Mouse (Mus musculus) adrenal gland, postnatal 25 days (tissue): Measurements from ENCODE around the gene Crb2. TPM values are rescaled to one million over a fixed set of nuclear protein-coding genes. Genes with fewer than 3 reads are reported as not detected.

ENCODE experiments used
- DNase-seq: peaks from one replicate; pipeline ENCODE4 v3.0.0; 2021; ENCODE audit warnings: mixed read lengths
- long read RNA-seq: library from polyadenylated mRNA; stranded (forward); transcript quantifications from one replicate; pipeline ENCODE4 v2.0.0, GENCODE M21; 2021
- total RNA-seq: library from RNA; stranded (reverse); gene quantifications from 2 replicates; pipeline ENCODE4 v1.2.3, GENCODE M21; 2021

Crb2 gene
- 0.52 and 0.62 TPM in 2 replicates for total RNA-seq
- long read RNA-seq, result 0 reads

- no peak for DNase-seq
Observed at GRCm38 (mm10) chr2:37776016-37776415, at the start of gene Crb2. Gene Crb2 (plus strand): TSS chr2:37776249.

GRCm38 (mm10) chr2:37731241-37731801, 44.7 kb upstream of the Crb2 start:
- DNase-seq, result peak; percentile 51

- peak; percentile 36 for DNase-seq
Observed at GRCm38 (mm10) chr2:37734979-37735806, 40.9 kb upstream of the Crb2 start.

- DNase-seq, result no peak
Observed at GRCm38 (mm10) chr2:37735807-37736188, 40.3 kb upstream of the Crb2 start.

- DNase-seq, result no peak
Observed at GRCm38 (mm10) chr2:37741806-37742554, 34.1 kb upstream of the Crb2 start.

GRCm38 (mm10) chr2:37744773-37745395, 31.2 kb upstream of the Crb2 start:
- no peak for DNase-seq

- DNase-seq, result no peak
Observed at GRCm38 (mm10) chr2:37746293-37747049, 29.6 kb upstream of the Crb2 start.

GRCm38 (mm10) chr2:37747909-37748308, 28.1 kb upstream of the Crb2 start:
- DNase-seq, result no peak

- DNase-seq, result peak; percentile 35
Observed at GRCm38 (mm10) chr2:37748442-37749066, 27.5 kb upstream of the Crb2 start.

- DNase-seq, result no peak
Observed at GRCm38 (mm10) chr2:37749323-37749722, 26.7 kb upstream of the Crb2 start.

- no peak for DNase-seq
Observed at GRCm38 (mm10) chr2:37751114-37751513, 24.9 kb upstream of the Crb2 start.

- no peak for DNase-seq
Observed at GRCm38 (mm10) chr2:37756220-37756930, 19.7 kb upstream of the Crb2 start.

GRCm38 (mm10) chr2:37757016-37757415, 19.0 kb upstream of the Crb2 start:
- DNase-seq, result no peak

GRCm38 (mm10) chr2:37757784-37758183, 18.3 kb upstream of the Crb2 start:
- no peak for DNase-seq

- no peak for DNase-seq
Observed at GRCm38 (mm10) chr2:37758343-37759015, 17.6 kb upstream of the Crb2 start.

GRCm38 (mm10) chr2:37760633-37761032, 15.4 kb upstream of the Crb2 start:
- DNase-seq, result no peak

GRCm38 (mm10) chr2:37763638-37764037, 12.4 kb upstream of the Crb2 start:
- no peak for DNase-seq

GRCm38 (mm10) chr2:37764514-37764913, 11.5 kb upstream of the Crb2 start:
- DNase-seq, result no peak

- no peak for DNase-seq
Observed at GRCm38 (mm10) chr2:37765082-37765483, 11.0 kb upstream of the Crb2 start.
